Mouse (Mus musculus) layer of hippocampus, adult 11-12 months (tissue): ENCODE results near the gene Calm4.
"Not testable (repeated sequence)": the region's sequence is repeated elsewhere in the genome, so short reads cannot be mapped to it uniquely, and the experiment has no call there.

Experiments used
- DNase-seq: peaks from one replicate; pipeline ENCODE4 v3.0.0; 2022; ENCODE audit warnings: low spot score

Gene Calm4

GRCm38 (mm10) chr13:3837312-3837807 is at the start of gene Calm4:
Gene Calm4, plus strand, starts transcription at chr13:3837757.
- not testable (repeated sequence) for DNase-seq

- no peak for DNase-seq
Observed at GRCm38 (mm10) chr13:3788588-3788987, 49.0 kb upstream of the Calm4 start.

GRCm38 (mm10) chr13:3789531-3789930 is 48.0 kb upstream of the Calm4 start:
- DNase-seq, result no peak

- DNase-seq, result no peak
Observed at GRCm38 (mm10) chr13:3796649-3797048, 40.9 kb upstream of the Calm4 start.

- DNase-seq, result no peak
Observed at GRCm38 (mm10) chr13:3798751-3799150, 38.8 kb upstream of the Calm4 start.

GRCm38 (mm10) chr13:3799386-3799785 is 38.2 kb upstream of the Calm4 start:
- no peak for DNase-seq

GRCm38 (mm10) chr13:3804186-3804585 is 33.4 kb upstream of the Calm4 start, which contains the start of gene Calml3:
Gene Calml3, minus strand, starts transcription at chr13:3804316.
- DNase-seq, result no peak

- no peak for DNase-seq
Observed at GRCm38 (mm10) chr13:3805132-3805531, 32.4 kb upstream of the Calm4 start.

- no peak for DNase-seq
Observed at GRCm38 (mm10) chr13:3805638-3806037, 31.9 kb upstream of the Calm4 start.

GRCm38 (mm10) chr13:3807131-3807827 is 30.3 kb upstream of the Calm4 start:
- DNase-seq, result no peak

GRCm38 (mm10) chr13:3818012-3818739 is 19.4 kb upstream of the Calm4 start:
- DNase-seq, result no peak

- DNase-seq, result no peak
Observed at GRCm38 (mm10) chr13:3818740-3819076, 18.8 kb upstream of the Calm4 start.

GRCm38 (mm10) chr13:3822105-3822504 is 15.5 kb upstream of the Calm4 start:
- DNase-seq, result no peak

GRCm38 (mm10) chr13:3825726-3826125 is 11.8 kb upstream of the Calm4 start:
- no peak for DNase-seq

- no peak for DNase-seq
Observed at GRCm38 (mm10) chr13:3831546-3831945, 6.0 kb upstream of the Calm4 start.

- DNase-seq, result no peak
Observed at GRCm38 (mm10) chr13:3831994-3832393, 5.6 kb upstream of the Calm4 start.

GRCm38 (mm10) chr13:3832450-3832849 is 5.1 kb upstream of the Calm4 start:
- no peak for DNase-seq

- not testable (repeated sequence) for DNase-seq
Observed at GRCm38 (mm10) chr13:3833644-3834043, 3.9 kb upstream of the Calm4 start.

GRCm38 (mm10) chr13:3840662-3841061 is 3.1 kb downstream of the Calm4 start:
- DNase-seq, result not testable (repeated sequence)

- no peak for DNase-seq
Observed at GRCm38 (mm10) chr13:3850330-3850729, 12.8 kb downstream of the Calm4 start.

GRCm38 (mm10) chr13:3853648-3854333 is 16.2 kb downstream of the Calm4 start, which contains the start of gene Calm5:
Gene Calm5, plus strand, starts transcription at chr13:3854173.
- not testable (repeated sequence) for DNase-seq

GRCm38 (mm10) chr13:3854856-3855255 is 17.3 kb downstream of the Calm4 start:
- no peak for DNase-seq

- DNase-seq, result no peak
Observed at GRCm38 (mm10) chr13:3856252-3856651, 18.7 kb downstream of the Calm4 start.
